Mouse (Mus musculus) R1 (cell line): Measurements from ENCODE around the gene Uchl4.

Source experiments
- DNase-seq: peaks from one replicate; pipeline ENCODE4 v3.0.0-alpha.2; 2018; ENCODE audit warnings: low read depth, low spot score

The Uchl4 gene

GRCm38 (mm10) chr9:64231171-64231570, 3.8 kb upstream of the Uchl4 start:
- no peak for DNase-seq

GRCm38 (mm10) chr9:64231674-64232073, 3.3 kb upstream of the Uchl4 start:
- no peak for DNase-seq

GRCm38 (mm10) chr9:64232257-64232957, 2.6 kb upstream of the Uchl4 start:
- no peak for DNase-seq

- no peak for DNase-seq
Measured at GRCm38 (mm10) chr9:64233656-64234055, 1.3 kb upstream of the Uchl4 start.

- DNase-seq: no peak
Measured at GRCm38 (mm10) chr9:64236056-64236455, 1.1 kb downstream of the Uchl4 start.

- DNase-seq: no peak
Measured at GRCm38 (mm10) chr9:64240116-64240515, 5.1 kb downstream of the Uchl4 start.

- DNase-seq: peak; percentile 88
Measured at GRCm38 (mm10) chr9:64240681-64241080, 5.7 kb downstream of the Uchl4 start.

GRCm38 (mm10) chr9:64242381-64242831, 7.4 kb downstream of the Uchl4 start:
- DNase-seq: peak; percentile 43

GRCm38 (mm10) chr9:64249371-64249770, 14.4 kb downstream of the Uchl4 start:
- no peak for DNase-seq

- no peak for DNase-seq
Measured at GRCm38 (mm10) chr9:64250111-64250730, 15.2 kb downstream of the Uchl4 start.

GRCm38 (mm10) chr9:64252591-64253020, 17.6 kb downstream of the Uchl4 start:
- DNase-seq: no peak

GRCm38 (mm10) chr9:64253021-64253904, 18.3 kb downstream of the Uchl4 start, which contains the start of gene Map2k1:
Gene Map2k1 (minus strand): TSS chr9:64253631.
- peak; percentile 99 for DNase-seq

- DNase-seq: no peak
Measured at GRCm38 (mm10) chr9:64255422-64255821, 20.4 kb downstream of the Uchl4 start.

GRCm38 (mm10) chr9:64256204-64256603, 21.2 kb downstream of the Uchl4 start:
- no peak for DNase-seq

GRCm38 (mm10) chr9:64259906-64260305, 24.9 kb downstream of the Uchl4 start:
- DNase-seq: no peak

GRCm38 (mm10) chr9:64261023-64261422, 26.0 kb downstream of the Uchl4 start:
- DNase-seq: no peak

GRCm38 (mm10) chr9:64264813-64265212, 29.8 kb downstream of the Uchl4 start:
- DNase-seq: no peak

GRCm38 (mm10) chr9:64267231-64267630, 32.2 kb downstream of the Uchl4 start:
- peak; percentile 95 for DNase-seq

- DNase-seq: peak; percentile 96
Measured at GRCm38 (mm10) chr9:64268196-64268595, 33.2 kb downstream of the Uchl4 start.

- peak; percentile 88 for DNase-seq
Measured at GRCm38 (mm10) chr9:64268836-64269235, 33.8 kb downstream of the Uchl4 start.

- DNase-seq: no peak
Measured at GRCm38 (mm10) chr9:64271249-64271648, 36.2 kb downstream of the Uchl4 start.

- peak; percentile 90 for DNase-seq
Measured at GRCm38 (mm10) chr9:64272611-64273010, 37.6 kb downstream of the Uchl4 start.
